Mouse (Mus musculus) liver, adult 2 months (tissue): ENCODE data around the gene Sox1.

ENCODE experiments used
- CTCF ChIP-seq: fragments of 200-500 bp; IDR thresholded peaks from 2 replicates; pipeline ENCODE4 v1.5.1; 2011; ENCODE audit warnings: low read depth, low read length, control low read depth
- POLR2A ChIP-seq: fragments of 200-500 bp; IDR thresholded peaks from 2 replicates; pipeline ENCODE4 v1.6.1; 2011; ENCODE audit warnings: low read length, control low read depth; ENCODE audit not compliant: insufficient read depth; ENCODE audit errors: extremely low read depth

DNA sequence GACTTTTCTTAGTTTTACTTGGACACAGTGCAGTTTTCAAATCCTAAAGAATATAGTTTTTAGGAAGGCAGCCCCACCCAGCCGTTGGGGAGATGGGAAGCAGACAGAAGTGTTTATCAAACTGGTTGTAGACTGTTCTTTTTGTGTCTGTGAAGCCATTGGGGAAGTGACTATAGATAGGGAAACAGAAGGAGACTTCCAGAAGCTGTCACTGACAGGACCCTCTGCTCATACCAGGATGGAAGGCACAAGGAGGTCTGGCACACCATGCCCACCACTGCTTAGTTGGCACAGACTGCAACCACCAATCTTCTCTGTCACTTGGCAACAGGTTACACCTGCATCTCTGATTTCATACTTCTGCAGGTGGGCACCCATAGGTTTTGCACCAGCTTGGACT lies 2.3 kb upstream of the Sox1 start:
- TF ChIP-seq CTCF (no peak), POLR2A (no peak)
